Mouse (Mus musculus): ENCODE data around the gene Zfp414. TPM values are rescaled to one million over a fixed set of nuclear protein-coding genes. Genes with fewer than 3 reads are reported as not detected.

Gene Zfp414
- polyA plus RNA-seq, 1 experiment from 2014 or later: 22.2 TPM

GRCm38 (mm10) chr17:33666813-33667212, 37.9 kb downstream of the Zfp414 start:
- Histone ChIP-seq H3K4me1 (replicated peaks) (peaks cover 42% of the 10 kb centered on the region), H3K27ac (peak overlapping the region; percentile 37), H3K36me3 (peaks cover 71% of the 10 kb centered on the region), H3K9me3 (replicated peaks) (no peaks in the 10 kb centered on the region), H3K4me2 (no peak overlapping the region), H3K4me3 (replicated peaks) (no peak overlapping the region), H3K27me3 (no peaks in the 10 kb centered on the region), H3K9ac (peak overlapping the region; percentile 8; the same call in 1 of the 2 replicates)
- ATAC-seq (ENCODE audit: low read depth) (peak; percentile 83), DNase-seq (no peak)
- WGBS (ENCODE audit: insufficient replicate concordance): 18% methylated on average over 3 of the region's 3 CpGs

GRCm38 (mm10) chr17:33669681-33670080, 40.8 kb downstream of the Zfp414 start:
- Histone ChIP-seq H3K4me2 (no peak overlapping the region), H3K27ac (no peak overlapping the region), H3K9ac (no peak overlapping the region), H3K4me1 (replicated peaks) (peaks cover 62% of the 10 kb centered on the region), H3K27me3 (no peaks in the 10 kb centered on the region), H3K4me3 (replicated peaks) (no peak overlapping the region), H3K9me3 (replicated peaks) (no peaks in the 10 kb centered on the region), H3K36me3 (peaks cover 50% of the 10 kb centered on the region)
- DNase-seq (no peak), ATAC-seq (ENCODE audit: low read depth) (no peak)
- WGBS (ENCODE audit: insufficient replicate concordance): 84% methylated on average over 3 of the region's 3 CpGs

DNA sequence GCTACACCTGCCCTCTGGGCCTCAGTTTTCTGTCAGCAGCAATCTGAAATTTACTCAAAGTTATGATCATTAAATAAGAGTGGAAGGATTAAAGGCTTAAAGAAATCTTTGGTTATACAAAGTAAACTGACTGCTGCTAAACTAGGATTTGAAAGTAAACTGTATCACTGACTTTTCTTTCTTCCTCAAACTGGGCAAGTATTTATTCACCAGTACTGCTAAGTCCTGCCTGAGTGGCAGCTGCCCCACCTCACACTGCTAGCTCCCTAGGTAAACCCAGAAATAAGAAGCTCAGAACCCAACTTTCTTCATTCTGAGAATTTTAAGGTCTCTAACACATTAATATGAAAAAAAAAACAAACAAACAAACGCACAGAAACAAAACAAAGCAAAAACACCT, 44.9 kb downstream of the Zfp414 start:
- ATAC-seq (ENCODE audit: low read depth): no peak
- H3K27ac ChIP-seq: no peak overlapping the region
- no peaks in the 10 kb centered on the region for H3K9me3 ChIP-seq (replicated peaks)
- DNase-seq: no peak
- no peaks in the 10 kb centered on the region for H3K27me3 ChIP-seq
- no peak overlapping the region for H3K4me2 ChIP-seq
- H3K36me3 ChIP-seq: peaks cover 41% of the 10 kb centered on the region
- WGBS (ENCODE audit: insufficient replicate concordance): 69% methylated on average over 1 of the region's 1 CpGs
- no peak overlapping the region for H3K9ac ChIP-seq
- H3K4me3 ChIP-seq (replicated peaks): no peak overlapping the region
- H3K4me1 ChIP-seq (replicated peaks): peaks cover 70% of the 10 kb centered on the region

DNA sequence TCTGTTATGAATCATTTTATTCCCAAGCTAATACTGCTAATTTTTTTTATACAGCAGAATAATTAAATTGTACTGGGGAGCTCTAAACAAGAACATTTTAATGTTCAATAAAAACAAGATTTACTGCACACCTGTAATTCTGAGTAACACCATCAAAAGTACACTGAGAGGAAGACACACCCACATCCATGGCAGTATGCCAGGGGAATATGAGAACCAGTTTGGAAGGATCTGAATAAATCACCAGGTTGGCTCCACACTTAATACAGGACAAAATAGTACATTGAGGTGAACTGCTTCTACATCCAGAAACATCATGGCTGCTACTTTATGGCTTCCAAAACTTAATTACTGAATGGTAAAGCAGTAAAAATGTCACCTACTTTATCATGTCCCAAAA, 46.6 kb downstream of the Zfp414 start:
- Histone ChIP-seq H3K9me3 (replicated peaks) (no peaks in the 10 kb centered on the region), H3K9ac (no peak overlapping the region), H3K27ac (no peak overlapping the region), H3K4me2 (no peak overlapping the region), H3K36me3 (peaks cover 34% of the 10 kb centered on the region), H3K4me1 (replicated peaks) (peaks cover 72% of the 10 kb centered on the region), H3K27me3 (no peaks in the 10 kb centered on the region), H3K4me3 (replicated peaks) (no peak overlapping the region)
- DNase-seq (no peak), ATAC-seq (ENCODE audit: low read depth) (no peak)

DNA sequence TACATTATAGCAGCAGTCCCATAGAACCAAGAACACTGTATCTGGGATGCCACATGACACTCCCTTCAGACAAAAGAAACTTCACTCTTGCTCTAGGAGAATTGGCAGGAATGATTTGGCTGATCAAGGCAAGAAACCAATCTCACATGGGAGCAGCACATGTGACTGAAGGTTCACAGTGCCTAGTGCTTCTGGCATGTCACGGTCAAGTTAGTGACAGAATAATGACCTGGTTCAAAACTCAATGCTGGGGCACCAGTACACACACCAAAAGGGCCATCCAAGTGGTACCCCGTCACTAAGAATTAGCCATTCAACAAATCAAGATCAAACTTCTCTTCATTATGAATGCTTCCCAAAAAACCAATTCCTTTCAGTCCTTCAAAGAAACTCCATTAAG, 47.2 kb downstream of the Zfp414 start:
- no peaks in the 10 kb centered on the region for H3K27me3 ChIP-seq
- no peak overlapping the region for H3K4me3 ChIP-seq (replicated peaks)
- WGBS (ENCODE audit: insufficient replicate concordance): 91% methylated on average over 2 of the region's 2 CpGs
- no peak overlapping the region for H3K9ac ChIP-seq
- H3K4me1 ChIP-seq (replicated peaks): peaks cover 71% of the 10 kb centered on the region
- no peak overlapping the region for H3K4me2 ChIP-seq
- no peak for ATAC-seq (ENCODE audit: low read depth)
- H3K36me3 ChIP-seq: peaks cover 34% of the 10 kb centered on the region
- no peaks in the 10 kb centered on the region for H3K9me3 ChIP-seq (replicated peaks)
- no peak for DNase-seq
- no peak overlapping the region for H3K27ac ChIP-seq

GRCm38 (mm10) chr17:33678771-33679170, 49.9 kb downstream of the Zfp414 start:
- Histone ChIP-seq H3K27me3 (no peaks in the 10 kb centered on the region), H3K4me1 (replicated peaks) (peaks cover 82% of the 10 kb centered on the region), H3K27ac (no peak overlapping the region), H3K36me3 (peaks cover 46% of the 10 kb centered on the region), H3K9ac (no peak overlapping the region), H3K9me3 (replicated peaks) (no peaks in the 10 kb centered on the region), H3K4me2 (no peak overlapping the region), H3K4me3 (replicated peaks) (no peak overlapping the region)
- DNase-seq (no peak), ATAC-seq (ENCODE audit: low read depth) (no peak)

Other genes with a start within 250 kb of the Zfp414 start
- gene Zfp101, start 234.4 kb upstream of the Zfp414 start, polyA plus RNA-seq (2015; fragmentation: Nextera tagmentation; extraction: Ambion mirVana): 7.9 and 11.0 TPM in 2 replicates
- not detected in 2 replicates for gene Actl9, start 196.2 kb upstream of the Zfp414 start, polyA plus RNA-seq (2015; fragmentation: Nextera tagmentation; extraction: Ambion mirVana)
- 5.5 and 6.6 TPM in 2 replicates for gene Adamts10, start 104.9 kb upstream of the Zfp414 start, polyA plus RNA-seq (2015; fragmentation: Nextera tagmentation; extraction: Ambion mirVana)
- 6.3 and 6.5 TPM in 2 replicates for gene Myo1f, start 73.4 kb upstream of the Zfp414 start, polyA plus RNA-seq (2015; fragmentation: Nextera tagmentation; extraction: Ambion mirVana)
- 0.63 and 0.76 TPM in 2 replicates for gene Pram1, start 9.0 kb downstream of the Zfp414 start, polyA plus RNA-seq (2015; fragmentation: Nextera tagmentation; extraction: Ambion mirVana)
- gene Hnrnpm, start 57.8 kb downstream of the Zfp414 start, polyA plus RNA-seq (2015; fragmentation: Nextera tagmentation; extraction: Ambion mirVana): 160 and 237 TPM in 2 replicates
- 214 and 231 TPM in 2 replicates for gene March2, start 89.6 kb downstream of the Zfp414 start, polyA plus RNA-seq (2015; fragmentation: Nextera tagmentation; extraction: Ambion mirVana)
- 117 and 123 TPM in 2 replicates for gene Rab11b, start 131.4 kb downstream of the Zfp414 start, polyA plus RNA-seq (2015; fragmentation: Nextera tagmentation; extraction: Ambion mirVana)
- 18.9 and 20.2 TPM in 2 replicates for gene Angptl4, start 152.7 kb downstream of the Zfp414 start, polyA plus RNA-seq (2015; fragmentation: Nextera tagmentation; extraction: Ambion mirVana)
- 8.1 and 8.9 TPM in 2 replicates for gene Kank3, start 181.4 kb downstream of the Zfp414 start, polyA plus RNA-seq (2015; fragmentation: Nextera tagmentation; extraction: Ambion mirVana)
- gene Rps28, start 195.5 kb downstream of the Zfp414 start, polyA plus RNA-seq (2015; fragmentation: Nextera tagmentation; extraction: Ambion mirVana): 614 and 696 TPM in 2 replicates
- gene Ndufa7, start 195.5 kb downstream of the Zfp414 start, polyA plus RNA-seq (2015; fragmentation: Nextera tagmentation; extraction: Ambion mirVana): 250 and 284 TPM in 2 replicates
- 19.9 and 22.0 TPM in 2 replicates for gene Cd320, start 214.0 kb downstream of the Zfp414 start, polyA plus RNA-seq (2015; fragmentation: Nextera tagmentation; extraction: Ambion mirVana)
- gene Gm7029, start 244.7 kb downstream of the Zfp414 start, polyA plus RNA-seq (2015; fragmentation: Nextera tagmentation; extraction: Ambion mirVana): not detected in 2 replicates

Measured in liver, embryonic 13.5 days (tissue).